Mouse (Mus musculus) MEL (cell line): Measurements from ENCODE around the gene Efr3b. TPM values are rescaled to one million over a fixed set of nuclear protein-coding genes. Genes with fewer than 3 reads are reported as not detected.

Experiments used
- DNase-seq: peaks from one replicate; pipeline ENCODE4 v3.0.0; 2011; ENCODE audit warnings: low read depth, low spot score
- H3K27ac ChIP-seq: 2 replicates; pipeline ENCODE4 v1.5.1; 2012; ENCODE audit warnings: low read depth, mild to moderate bottlenecking, control low read depth, low read length, moderate library complexity; ENCODE audit not compliant: control insufficient read depth
- H3K27me3 ChIP-seq, 2 experiments: fragments of 150-350 bp in 1 of 2; sonication (generic) in 1 of 2; 2 replicates each; pipeline ENCODE4 v1.6.1; 2012; ENCODE audit warnings: low read length in 2 of 2, mild to moderate bottlenecking in 2 of 2, improper control_type of control experiment in 1 of 2, moderate library complexity in 1 of 2; ENCODE audit not compliant: insufficient read depth in 2 of 2, control insufficient read depth in 1 of 2
- H3K36me3 ChIP-seq, 2 experiments: 2 replicates each; pipeline ENCODE4 v1.6.1; 2012 to 2014; ENCODE audit warnings: low read length in 2 of 2, improper control_type of control experiment in 1 of 2, inconsistent platforms in 1 of 2, mild to moderate bottlenecking in 1 of 2; ENCODE audit not compliant: insufficient read depth in 2 of 2, control insufficient read depth in 1 of 2
- H3K4me1 ChIP-seq, 2 experiments: fragments of 150-350 bp in 1 of 2; sonication (generic) in 1 of 2; 2 replicates each; pipeline ENCODE4 v1.6.1; 2012; ENCODE audit warnings: low read length in 2 of 2, improper control_type of control experiment in 1 of 2, mild to moderate bottlenecking in 1 of 2; ENCODE audit not compliant: insufficient read depth in 2 of 2, control insufficient read depth in 1 of 2
- H3K4me3 ChIP-seq, 2 experiments: fragments of 150-350 bp in 1 of 2; sonication (generic) in 1 of 2; 2 replicates each; pipeline ENCODE4 v1.5.1; 2012; ENCODE audit warnings: low read depth in 2 of 2, low read length in 2 of 2, mild to moderate bottlenecking in 2 of 2, moderate library complexity in 2 of 2, control low read depth in 1 of 2, improper control_type of control experiment in 1 of 2; ENCODE audit not compliant: control insufficient read depth in 1 of 2, insufficient read depth in 1 of 2
- H3K79me2 ChIP-seq: 2 replicates; pipeline ENCODE4 v1.6.1; 2012; ENCODE audit warnings: mild to moderate bottlenecking, low read length, moderate library complexity; ENCODE audit not compliant: control insufficient read depth, poor library complexity, insufficient read depth
- H3K9ac ChIP-seq: 2 replicates; pipeline ENCODE4 v1.6.1; 2012; ENCODE audit warnings: low read depth, mild to moderate bottlenecking, control low read depth, low read length, moderate library complexity; ENCODE audit not compliant: control insufficient read depth, poor library complexity, severe bottlenecking
- H3K9me3 ChIP-seq: fragments of 150-350 bp; sonication (generic); replicated peaks from 2 replicates; pipeline ENCODE4 v1.6.1; 2012; ENCODE audit warnings: mild to moderate bottlenecking, low read length, improper control_type of control experiment, moderate library complexity; ENCODE audit not compliant: insufficient read depth
- BHLHE40 ChIP-seq: IDR thresholded peaks from 2 replicates; pipeline ENCODE4 v1.6.1; 2012; ENCODE audit warnings: low read depth, mild to moderate bottlenecking, inconsistent platforms, low read length, improper control_type of control experiment, borderline replicate concordance
- CHD2 ChIP-seq: IDR thresholded peaks from 2 replicates; pipeline ENCODE4 v1.6.1; 2011; ENCODE audit warnings: low read length, improper control_type of control experiment
- CTCF ChIP-seq, 3 experiments: IDR thresholded peaks in 2 of 3; conservative IDR thresholded peaks in 1 of 3; 2 replicates each; pipeline ENCODE4 v1.5.1; 2011 to 2012; ENCODE audit warnings: low read length in 3 of 3, low read depth in 2 of 3, mild to moderate bottlenecking in 2 of 3, improper control_type of control experiment in 1 of 3, inconsistent platforms in 1 of 3, mixed read lengths in 1 of 3, moderate library complexity in 1 of 3; ENCODE audit not compliant: control insufficient read depth in 1 of 3, insufficient read depth in 1 of 3, poor library complexity in 1 of 3, severe bottlenecking in 1 of 3
- E2F4 ChIP-seq: IDR thresholded peaks from 2 replicates; pipeline ENCODE4 v1.6.1; 2011; ENCODE audit warnings: low read depth, low read length, improper control_type of control experiment, borderline replicate concordance
- EP300 ChIP-seq, 2 experiments: IDR thresholded peaks; 2 replicates each; pipeline ENCODE4 v1.6.1; 2011; ENCODE audit warnings: improper control_type of control experiment in 2 of 2, low read length in 2 of 2, low read depth in 1 of 2, mild to moderate bottlenecking in 1 of 2
- ETS1 ChIP-seq: IDR thresholded peaks from 2 replicates; pipeline ENCODE4 v1.6.1; 2012; ENCODE audit warnings: low read depth, mild to moderate bottlenecking, inconsistent platforms, low read length, improper control_type of control experiment, moderate library complexity
- HCFC1 ChIP-seq: IDR thresholded peaks from 2 replicates; pipeline ENCODE4 v1.6.1; 2012; ENCODE audit warnings: low read depth, mild to moderate bottlenecking, inconsistent platforms, low read length, improper control_type of control experiment, moderate library complexity
- JUND ChIP-seq: IDR thresholded peaks from 2 replicates; pipeline ENCODE4 v1.6.1; 2011; ENCODE audit warnings: low read depth, mild to moderate bottlenecking, improper control_type of control experiment, low read length
- MAZ ChIP-seq: IDR thresholded peaks from 2 replicates; pipeline ENCODE4 v1.6.1; 2012; ENCODE audit warnings: low read depth, mild to moderate bottlenecking, inconsistent platforms, low read length, improper control_type of control experiment
- MEF2A ChIP-seq: IDR thresholded peaks from 2 replicates; pipeline ENCODE4 v1.6.1; 2014; ENCODE audit warnings: low read depth, mild to moderate bottlenecking, inconsistent platforms, low read length, improper control_type of control experiment; ENCODE audit not compliant: poor library complexity, insufficient replicate concordance, severe bottlenecking; ENCODE audit errors: extremely low read depth
- MXI1 ChIP-seq: IDR thresholded peaks from 2 replicates; pipeline ENCODE4 v1.6.1; 2011; ENCODE audit warnings: mild to moderate bottlenecking, low read depth, low read length, improper control_type of control experiment
- MYB ChIP-seq: IDR thresholded peaks from 2 replicates; pipeline ENCODE4 v1.6.1; 2011; ENCODE audit warnings: mild to moderate bottlenecking, low read depth, low read length, improper control_type of control experiment
- NELFE ChIP-seq: IDR thresholded peaks from 2 replicates; pipeline ENCODE4 v1.6.1; 2011; ENCODE audit warnings: low read depth, low read length, improper control_type of control experiment
- RCOR1 ChIP-seq: IDR thresholded peaks from 2 replicates; pipeline ENCODE4 v1.6.1; 2012; ENCODE audit warnings: low read depth, mild to moderate bottlenecking, inconsistent platforms, low read length, improper control_type of control experiment
- TCF12 ChIP-seq: IDR thresholded peaks from 2 replicates; pipeline ENCODE4 v1.6.1; 2014; ENCODE audit warnings: low read depth, mild to moderate bottlenecking, inconsistent platforms, low read length, improper control_type of control experiment, moderate library complexity
- UBTF ChIP-seq: IDR thresholded peaks from 2 replicates; pipeline ENCODE4 v1.6.1; 2012; ENCODE audit warnings: low read depth, mild to moderate bottlenecking, inconsistent platforms, low read length, improper control_type of control experiment, moderate library complexity, borderline replicate concordance; ENCODE audit not compliant: insufficient read depth
- USF1 ChIP-seq: IDR thresholded peaks from 2 replicates; pipeline ENCODE4 v1.6.1; 2014; ENCODE audit warnings: low read depth, mild to moderate bottlenecking, inconsistent platforms, low read length, improper control_type of control experiment, moderate library complexity
- ZKSCAN1 ChIP-seq: IDR thresholded peaks from 2 replicates; pipeline ENCODE4 v1.6.1; 2012; ENCODE audit warnings: low read depth, mild to moderate bottlenecking, inconsistent platforms, low read length, improper control_type of control experiment, moderate library complexity
- ZNF384 ChIP-seq: IDR thresholded peaks from 2 replicates; pipeline ENCODE4 v1.6.1; 2012; ENCODE audit warnings: low read depth, mild to moderate bottlenecking, inconsistent platforms, low read length, improper control_type of control experiment
- polyA plus RNA-seq, 2 experiments: library from polyadenylated mRNA; stranded (reverse) in 1 of 2; unstranded in 1 of 2; fragments of >175 nt in 1 of 2; fragments of >200 nt in 1 of 2; gene quantifications; 2 replicates each; pipeline versions ENCODE4 v1.2.1 to v1.2.4; 2012; ENCODE audit warnings: low replicate concordance in 2 of 2, low read depth in 1 of 2; ENCODE audit not compliant: insufficient read length in 2 of 2, insufficient read depth in 1 of 2, missing spikeins in 1 of 2
- total RNA-seq: library from RNA; depleted of rRNA; stranded (reverse); fragments of 300-350 nt; gene quantifications from 2 replicates; pipeline ENCODE4 v1.2.3, GENCODE M21; 2012

Efr3b gene
- total and polyA plus RNA-seq, 3 experiments: 1.5 to 1.7 TPM; not detected in 1

GRCm38 (mm10) chr12:3960553-3960952 is 78.2 kb downstream of the Efr3b start:
- no peaks in the 10 kb centered on the region; a peak in 1 of 4 replicates for H3K27me3 ChIP-seq
- no peaks in the 10 kb centered on the region for H3K79me2 ChIP-seq
- H3K4me3 ChIP-seq: no peak overlapping the region
- H3K9me3 ChIP-seq: no peaks in the 10 kb centered on the region
- no peak overlapping the region for H3K9ac ChIP-seq
- no peak for DNase-seq
- TF ChIP-seq HCFC1 (no peak), USF1 (peak; percentile 40; the same call in 1 of the 2 replicates)
- no peaks in the 10 kb centered on the region for H3K36me3 ChIP-seq
- no peak overlapping the region for H3K27ac ChIP-seq
- no peaks in the 10 kb centered on the region for H3K4me1 ChIP-seq

- Histone ChIP-seq H3K36me3 (no peaks in the 10 kb centered on the region), H3K27me3 (no peaks in the 10 kb centered on the region; a peak in 1 of 4 replicates), H3K27ac (no peak overlapping the region), H3K4me3 (no peak overlapping the region), H3K4me1 (no peaks in the 10 kb centered on the region), H3K9me3 (no peaks in the 10 kb centered on the region)
- DNase-seq: no peak
- TF ChIP-seq ZKSCAN1 (no peak), MEF2A (no peak), E2F4 (no peak), CTCF (IDR thresholded peaks at IDR 0.05 in 2 of 3, conservative IDR thresholded peaks at IDR 0.05 in 1 of 3; ENCODE audit: control insufficient read depth in 1 of 3, insufficient read depth in 1 of 3, low read depth in 2 of 3, low read length in 3 of 3, poor library complexity in 1 of 3, severe bottlenecking in 1 of 3) (no peak), UBTF (no peak), EP300 (IDR thresholded peaks at IDR 0.05; ENCODE audit: low read depth in 1 of 2, low read length in 2 of 2) (no peak), MAZ (no peak), BHLHE40 (no peak), NELFE (no peak), CHD2 (no peak), USF1 (no peak), TCF12 (no peak), MXI1 (no peak), RCOR1 (no peak), ZNF384 (no peak), JUND (no peak), MYB (no peak), ETS1 (no peak)
- TF ChIP-seq, all 39 proteins: peak for 0
- H3K79me2 ChIP-seq: no peaks in the 10 kb centered on the region
- no peak overlapping the region for H3K9ac ChIP-seq
These were observed 78.7 kb downstream of the Efr3b start for GRCm38 (mm10) chr12:3959791-3960543.
